Mouse (Mus musculus): ENCODE results near the gene Casz1.

The Casz1 gene

DNA sequence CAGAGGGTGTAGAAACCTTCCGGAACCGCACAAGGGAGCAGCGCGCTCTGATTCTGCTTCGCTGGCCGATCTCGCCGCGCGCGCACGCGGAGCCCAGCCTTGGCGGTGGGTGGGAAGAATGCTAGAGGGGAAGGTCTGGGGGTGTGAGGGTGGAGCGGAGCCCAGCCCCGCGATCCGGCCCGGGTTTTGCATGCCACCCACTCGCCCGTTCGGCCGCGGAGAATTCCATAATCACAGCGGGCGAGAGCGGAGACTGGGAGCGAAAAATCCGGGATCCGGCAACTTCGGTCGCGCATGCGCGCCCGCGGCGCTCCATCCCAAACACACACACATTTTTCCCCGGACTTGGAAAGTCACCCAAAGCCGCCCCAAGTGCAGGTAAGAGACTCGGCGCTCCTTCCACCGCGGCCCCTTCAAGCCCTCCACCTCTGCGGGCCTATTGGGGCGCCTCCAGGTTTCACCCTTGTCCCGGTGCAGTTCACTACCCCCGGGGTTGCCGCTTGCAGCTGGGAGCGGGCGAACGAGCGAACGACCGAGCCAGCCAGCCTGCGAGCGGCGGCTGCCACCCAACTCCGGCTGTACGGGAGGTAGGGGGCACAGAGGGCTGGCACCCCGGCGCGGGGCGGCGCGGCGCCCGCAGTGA is at the start of gene Casz1:
TSS of gene Casz1 (plus strand) at position 293 of the 643 bp plus-strand sequence.
- no peak for DNase-seq (ENCODE audit: low read depth in 2 of 2, low spot score in 2 of 2)

DNA sequence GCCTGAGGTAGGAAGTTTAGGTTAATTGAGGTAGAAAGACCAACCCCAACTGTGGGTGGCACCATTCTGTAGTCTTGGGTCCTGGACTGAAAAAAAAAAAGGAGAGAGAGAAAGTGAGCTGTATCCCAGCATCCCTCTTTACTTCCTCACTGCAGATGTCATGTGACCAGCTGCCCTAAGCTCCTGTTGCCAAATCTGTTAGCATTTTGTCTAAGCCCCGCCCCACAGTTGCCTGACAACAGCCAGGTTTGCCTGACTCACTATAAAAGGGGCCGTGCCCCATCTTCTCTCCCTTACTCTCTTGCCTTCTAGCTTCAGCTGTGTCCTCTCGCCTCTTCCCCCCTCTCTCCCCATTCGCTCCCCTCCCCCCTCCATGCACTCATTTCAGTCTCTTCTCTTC is 45.4 kb upstream of the Casz1 start:
- DNase-seq (ENCODE audit: low read depth in 2 of 2, low spot score in 2 of 2): no peak

DNA sequence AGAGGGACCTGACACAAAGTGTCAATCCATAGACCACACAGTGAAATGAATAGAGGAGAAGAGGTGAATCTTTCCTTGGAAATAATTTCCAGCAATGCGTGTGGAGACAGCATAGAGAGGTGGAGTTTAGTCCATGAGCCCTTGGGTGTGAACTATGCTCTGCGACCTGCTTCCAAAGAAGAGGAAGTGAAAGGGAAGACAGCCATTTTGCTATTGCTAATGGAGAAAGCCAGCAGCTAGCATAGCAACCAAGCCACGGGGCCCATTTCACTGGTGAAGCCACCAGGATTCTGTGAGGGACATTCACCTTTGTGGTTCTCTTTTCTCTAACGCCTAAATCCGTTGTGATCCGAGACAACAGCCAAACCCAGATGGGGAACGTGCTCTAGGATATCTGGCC is 44.1 kb upstream of the Casz1 start:
- no peak for DNase-seq (ENCODE audit: low read depth in 2 of 2, low spot score in 2 of 2)

DNA sequence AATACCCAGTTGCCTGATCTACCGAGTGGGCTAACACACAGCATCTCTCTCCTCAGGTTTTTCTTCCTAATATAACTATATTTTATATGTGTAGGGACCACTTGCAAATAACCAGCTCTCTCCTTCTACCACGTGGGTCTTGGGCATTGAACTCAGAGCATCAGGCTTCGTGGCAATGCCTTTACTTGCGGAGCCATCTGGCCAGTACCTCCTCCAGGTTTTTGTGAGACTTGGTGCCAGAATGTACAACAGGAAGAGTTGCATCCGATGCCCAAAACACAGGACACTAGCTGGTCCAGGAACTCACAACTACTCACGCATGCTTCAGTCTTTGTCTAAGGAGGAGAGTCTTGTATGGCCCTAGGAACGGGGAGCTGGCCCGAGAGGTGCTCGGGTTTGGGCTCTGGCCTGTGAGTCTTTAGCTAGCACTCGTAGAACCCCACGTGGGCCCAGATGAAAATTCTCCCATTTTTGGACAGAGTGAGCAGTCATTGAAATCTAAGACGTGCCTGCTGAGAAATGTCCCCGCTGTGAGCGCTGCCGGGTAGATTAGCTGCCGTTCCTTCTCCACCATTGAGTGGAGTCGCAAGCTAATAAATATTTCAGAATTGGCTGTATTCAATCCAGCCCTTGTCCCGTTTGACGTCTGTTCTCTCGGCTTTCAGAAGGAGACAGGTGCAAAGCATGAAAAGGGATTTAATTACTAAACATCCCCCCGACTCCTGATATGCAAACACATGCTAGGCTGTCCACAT is 38.0 kb upstream of the Casz1 start:
- DNase-seq (ENCODE audit: low read depth in 2 of 2, low spot score in 2 of 2): no peak

DNA sequence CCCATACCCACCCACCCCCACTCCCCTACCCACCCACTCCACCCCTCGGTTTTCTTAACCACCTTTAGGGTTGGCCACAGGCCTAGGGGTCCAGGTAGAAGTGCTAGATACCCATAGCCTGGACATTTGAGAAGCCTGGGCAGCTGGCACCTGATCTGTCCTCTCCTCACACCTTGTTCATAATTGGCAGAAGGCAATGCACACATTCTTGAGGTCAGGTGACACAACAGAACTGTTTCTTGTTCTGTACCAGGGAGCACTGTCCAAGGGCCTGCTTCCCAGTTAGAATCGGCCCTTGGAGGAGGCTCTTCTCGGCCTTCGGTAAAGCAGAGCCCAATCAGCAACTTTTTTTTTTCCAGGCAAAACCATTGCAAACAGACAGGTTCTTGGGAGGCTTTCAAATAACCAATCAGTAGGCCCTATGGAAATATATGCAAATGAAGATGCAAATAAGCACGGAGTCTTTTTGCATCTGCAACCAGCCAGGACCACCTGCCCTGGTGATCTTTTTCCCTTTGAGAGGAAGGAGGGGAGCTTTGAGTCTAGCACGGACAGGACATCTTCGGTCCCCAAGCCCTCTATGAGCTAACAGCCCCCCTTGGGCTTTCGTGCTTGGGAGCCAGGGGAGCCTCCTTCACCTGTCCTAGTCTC is 36.4 kb upstream of the Casz1 start:
- no peak for DNase-seq (ENCODE audit: low read depth in 2 of 2, low spot score in 2 of 2)

DNA sequence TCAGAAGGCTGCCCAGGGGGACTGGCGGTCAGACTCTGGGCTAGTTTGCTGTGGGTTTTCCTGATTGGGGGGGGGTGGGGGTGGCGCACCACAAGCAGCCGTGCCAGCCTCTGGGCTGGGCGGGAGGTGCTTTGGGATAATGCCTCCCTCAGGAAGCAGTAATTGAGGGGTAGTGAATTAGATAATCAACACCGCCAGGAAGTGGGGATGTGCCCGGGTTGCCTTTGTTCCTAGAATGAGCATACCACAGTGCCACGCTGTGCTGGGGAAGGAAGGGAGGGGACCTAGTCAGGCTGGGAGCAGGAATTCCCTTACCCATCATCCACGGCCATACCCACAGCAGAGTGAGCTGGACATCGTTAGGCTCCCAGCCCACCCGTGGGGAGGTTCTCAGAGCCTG is 35.6 kb upstream of the Casz1 start:
- no peak for DNase-seq (ENCODE audit: low read depth in 2 of 2, low spot score in 2 of 2)

DNA sequence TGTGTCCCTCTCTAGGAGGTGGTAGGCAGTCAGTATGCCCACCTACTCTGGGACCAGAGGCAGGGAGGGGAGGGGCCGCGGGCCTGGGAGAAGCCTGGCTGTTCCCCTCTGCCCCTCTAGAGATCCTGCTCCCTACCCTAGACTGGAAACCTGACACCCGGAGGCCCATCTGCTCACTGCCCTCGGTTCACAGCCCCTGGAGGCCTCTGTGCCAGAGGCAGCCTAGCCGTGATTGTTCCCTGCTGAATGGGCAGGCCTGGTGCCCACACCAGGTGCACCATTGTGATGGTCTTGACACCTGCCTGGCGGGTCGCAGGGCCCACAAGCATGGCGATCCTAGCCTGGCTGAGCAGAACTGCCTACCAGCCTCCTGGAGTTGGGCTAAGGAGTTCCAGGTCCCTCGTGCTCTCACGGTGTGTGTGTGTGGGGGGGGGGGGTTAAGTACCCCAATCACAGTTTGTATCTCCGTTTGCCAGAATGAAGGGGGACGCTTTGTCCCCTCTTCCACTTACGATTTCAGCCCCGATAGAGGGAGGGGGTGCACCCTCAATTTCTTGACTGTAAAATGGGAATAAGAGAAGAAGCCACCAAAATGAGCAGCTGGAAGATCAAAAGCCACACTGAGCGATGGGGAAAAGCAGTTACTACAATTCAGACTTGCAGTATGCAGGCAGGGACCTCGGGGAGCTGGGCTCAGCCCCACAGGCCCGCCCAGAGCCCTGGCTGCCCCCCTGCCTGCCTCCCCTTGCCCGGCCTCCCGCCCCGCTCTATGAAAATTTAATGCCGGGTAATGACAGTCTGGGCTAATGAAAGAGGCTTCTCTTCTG is 33.4 kb upstream of the Casz1 start:
- no peak for DNase-seq (ENCODE audit: low read depth in 2 of 2, low spot score in 2 of 2)

DNA sequence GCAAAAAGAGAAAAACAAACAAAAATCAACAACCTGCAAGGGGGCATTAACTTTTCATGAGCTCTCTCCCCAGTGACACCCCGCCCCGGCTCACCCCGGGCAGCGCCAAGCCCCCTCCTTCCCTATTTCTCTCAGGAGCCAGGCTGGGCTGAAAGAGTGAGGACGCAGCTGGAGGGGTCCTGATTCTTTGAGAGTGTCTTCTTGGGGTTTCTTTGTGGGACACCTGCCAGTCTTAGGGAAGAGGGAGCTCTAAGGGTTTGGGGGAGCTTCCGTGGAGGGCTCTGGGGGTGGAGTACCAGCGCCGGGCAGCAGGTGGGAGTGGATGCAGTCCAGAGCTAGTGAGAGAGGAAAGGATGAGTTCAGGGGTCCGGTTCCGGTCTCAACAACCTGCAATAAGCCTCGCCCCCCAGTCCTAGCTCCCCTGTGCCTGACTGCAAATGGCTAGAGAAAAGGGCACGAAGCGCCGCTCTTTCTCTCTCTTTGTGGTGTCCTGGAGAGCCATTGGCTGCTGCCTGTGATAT is 32.8 kb upstream of the Casz1 start:
- no peak for DNase-seq (ENCODE audit: low read depth in 2 of 2, low spot score in 2 of 2)

DNA sequence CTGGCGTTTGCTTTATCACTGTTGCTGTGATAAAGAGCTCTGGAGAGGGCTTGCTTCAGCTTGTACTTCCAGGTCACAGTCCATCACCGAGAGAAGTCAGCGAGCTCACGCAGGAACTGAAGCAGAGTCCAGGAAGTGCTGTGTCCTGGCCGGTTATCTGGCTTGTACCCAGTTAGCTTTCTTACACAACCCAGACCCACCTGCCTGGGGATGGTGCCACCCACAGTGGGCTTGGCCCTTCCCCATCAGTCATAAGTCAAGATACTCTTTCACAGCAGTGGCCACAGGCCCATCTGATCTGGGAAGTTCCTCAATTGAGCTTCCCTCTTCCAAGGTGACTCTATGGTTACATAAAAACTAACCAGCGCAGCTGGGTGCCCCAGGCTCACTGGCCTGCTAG is 31.6 kb upstream of the Casz1 start:
- no peak for DNase-seq (ENCODE audit: low read depth in 2 of 2, low spot score in 2 of 2)

DNA sequence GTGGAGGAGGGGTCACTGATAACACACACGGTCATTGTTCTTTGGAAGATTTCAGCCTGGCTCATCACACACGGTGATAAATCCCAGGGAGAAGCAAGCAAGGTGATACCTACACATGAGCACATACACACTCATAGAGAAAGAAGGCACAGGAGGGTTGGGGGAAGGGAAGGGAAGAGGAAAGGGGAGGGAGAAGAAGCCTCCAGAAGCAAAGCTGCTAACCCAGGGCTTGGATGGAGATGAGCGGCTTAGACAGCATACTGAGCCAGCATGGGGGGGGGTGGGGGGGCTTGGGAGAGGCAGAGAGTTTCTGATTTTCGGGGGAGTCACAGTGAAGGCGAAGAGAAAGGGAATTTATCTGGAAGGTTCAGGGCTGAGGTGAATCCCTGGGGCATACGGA is 30.2 kb upstream of the Casz1 start:
- DNase-seq (ENCODE audit: low read depth in 2 of 2, low spot score in 2 of 2): no peak

DNA sequence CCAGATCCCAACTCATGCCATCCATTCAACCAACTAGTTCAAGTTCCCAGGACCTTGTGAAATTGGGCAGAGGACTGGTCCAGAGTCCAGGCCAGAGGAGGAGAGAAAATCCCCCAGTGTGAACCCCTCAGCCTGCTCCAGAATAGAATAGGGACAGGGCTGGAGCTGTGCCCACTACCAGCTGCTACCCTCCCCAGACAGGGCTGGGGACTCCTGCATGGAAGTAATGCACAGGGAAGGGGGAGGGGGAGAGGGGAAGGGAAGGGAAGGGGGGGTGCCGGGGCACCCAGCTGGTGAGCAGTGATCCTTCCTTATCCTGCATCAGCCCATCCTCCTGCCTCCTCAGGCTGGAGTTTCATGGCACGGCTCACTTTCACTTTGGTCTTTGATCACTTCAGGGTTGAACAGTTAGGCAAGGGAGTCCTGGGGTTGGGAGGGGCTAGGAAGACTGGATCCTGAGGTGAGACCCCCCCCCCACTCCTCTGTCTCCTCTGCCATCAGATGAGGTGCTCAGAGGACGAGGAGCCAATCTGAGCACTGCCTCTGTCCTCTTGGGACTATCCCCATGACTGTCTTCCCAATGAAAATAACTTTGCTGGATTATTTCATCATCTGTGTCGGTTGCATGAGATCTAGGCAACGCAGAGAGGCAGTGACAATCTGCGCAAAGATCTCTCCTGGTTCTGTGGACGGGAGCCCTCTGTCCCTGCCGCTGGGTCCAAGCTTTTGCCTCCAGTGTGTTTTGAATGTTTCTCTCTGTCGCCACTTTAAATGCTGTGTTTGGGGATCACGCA is 28.6 kb upstream of the Casz1 start:
- no peak for DNase-seq (ENCODE audit: low read depth in 2 of 2, low spot score in 2 of 2)

DNA sequence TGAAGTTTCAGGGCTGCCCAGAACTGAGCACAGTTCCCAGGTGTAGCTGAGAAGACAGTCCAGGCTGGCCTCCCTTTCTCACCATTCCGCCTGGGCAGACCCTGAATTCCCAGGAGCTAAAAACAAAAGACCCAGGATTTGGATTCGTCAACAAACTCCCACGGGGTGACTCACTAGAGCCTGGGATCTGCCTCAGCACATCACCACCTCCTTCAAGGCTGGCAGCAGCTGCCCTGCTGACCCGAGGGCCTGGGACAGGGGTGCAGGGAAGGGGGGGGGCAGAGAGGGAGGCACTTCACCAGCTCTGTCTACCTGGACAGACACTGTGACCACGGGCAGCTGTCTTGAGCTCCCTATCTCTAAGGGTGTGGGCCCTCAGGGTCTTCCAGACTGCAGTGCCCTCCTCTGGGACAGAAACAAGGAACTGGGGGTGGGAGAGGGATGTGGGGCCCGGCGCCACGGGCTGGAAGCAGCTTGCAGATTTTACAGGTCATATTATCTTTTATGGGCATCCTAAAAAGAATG is 24.1 kb upstream of the Casz1 start:
- no peak for DNase-seq (ENCODE audit: low read depth in 2 of 2, low spot score in 2 of 2)

DNA sequence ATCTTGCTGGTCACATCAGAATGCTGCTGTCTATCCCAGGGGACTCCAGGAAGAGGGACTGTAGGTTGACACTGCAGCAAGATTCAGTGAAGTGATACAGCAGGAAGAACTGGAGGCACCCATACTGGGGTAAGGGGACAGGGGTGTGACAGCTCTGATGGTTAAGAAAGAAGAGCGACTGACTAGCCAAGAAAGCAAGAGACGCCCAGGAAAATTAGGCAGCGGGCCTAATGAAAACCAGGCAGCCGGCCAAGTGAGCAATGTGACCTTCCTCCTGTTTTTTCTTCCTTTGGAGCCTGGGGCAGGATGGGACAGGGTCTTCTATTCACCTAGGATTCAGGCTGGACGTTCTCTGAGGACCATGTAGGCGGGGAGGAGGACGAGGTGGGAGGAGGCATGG is 22.7 kb upstream of the Casz1 start:
- no peak for DNase-seq (ENCODE audit: low read depth in 2 of 2, low spot score in 2 of 2)

DNA sequence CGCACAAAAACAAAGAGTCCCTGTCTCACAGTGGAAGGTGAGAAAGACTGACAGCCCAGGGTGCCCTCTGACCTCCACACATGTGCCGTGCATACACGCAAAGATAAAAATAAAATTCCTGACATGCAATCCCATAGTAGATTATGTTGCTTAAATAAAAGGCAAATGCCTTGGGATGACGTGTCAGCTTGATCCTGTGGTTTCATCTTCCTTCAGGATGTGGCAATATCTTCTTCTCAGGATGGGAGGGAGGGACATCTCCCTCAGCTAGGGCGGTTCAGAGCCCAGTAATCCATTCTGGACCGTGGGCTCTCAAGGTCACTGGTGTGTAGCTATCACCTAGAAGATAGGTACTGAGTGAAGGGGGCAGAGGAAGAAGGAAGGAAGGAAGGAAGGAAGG is 21.3 kb upstream of the Casz1 start:
- no peak for DNase-seq (ENCODE audit: low read depth in 2 of 2, low spot score in 2 of 2)

DNA sequence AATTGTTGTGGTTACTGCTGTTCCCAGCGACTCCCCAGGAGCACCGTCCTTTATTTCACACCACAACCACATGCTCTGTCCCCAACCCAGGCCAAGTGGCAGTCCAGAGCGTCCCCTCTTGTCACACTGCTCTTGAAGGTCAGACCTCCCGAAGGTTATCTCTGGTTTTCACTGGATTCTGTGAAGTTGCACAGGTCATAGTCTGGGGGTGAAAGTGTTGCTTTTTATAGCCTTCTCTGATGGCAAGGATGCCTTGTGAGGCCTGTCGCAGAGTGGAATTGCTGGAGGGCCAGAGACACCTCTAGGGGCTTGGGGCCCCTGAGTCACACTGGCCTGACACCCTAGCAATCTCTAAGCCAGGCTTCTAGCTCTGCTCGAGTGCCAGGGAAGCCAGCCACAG is 20.5 kb upstream of the Casz1 start:
- no peak for DNase-seq (ENCODE audit: low read depth in 2 of 2, low spot score in 2 of 2)

DNA sequence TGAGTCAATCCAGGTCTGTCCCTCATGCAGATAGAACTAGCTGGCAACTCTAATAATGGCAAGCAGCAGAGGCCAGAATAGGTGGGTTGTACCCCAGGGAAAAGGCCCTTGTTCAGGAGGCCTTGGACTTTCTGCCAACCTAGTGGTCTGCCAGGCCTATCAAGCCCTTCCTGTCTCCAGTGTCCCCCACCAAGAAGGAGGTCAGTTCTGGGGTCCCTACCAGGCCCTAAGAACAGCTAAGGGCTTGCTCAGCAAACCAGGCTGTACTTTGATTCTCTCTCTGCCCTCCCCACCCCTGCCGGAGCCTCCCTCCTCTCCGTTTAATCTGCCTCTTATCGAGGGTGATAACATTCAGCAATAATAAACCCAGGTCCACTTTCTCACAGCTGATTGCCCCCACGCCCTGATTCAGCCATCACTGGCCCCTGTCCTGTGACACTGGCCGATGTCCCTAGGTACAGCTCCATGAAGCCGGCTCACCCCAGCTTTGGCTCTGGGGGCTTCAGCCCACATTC is 19.1 kb upstream of the Casz1 start:
- no peak for DNase-seq (ENCODE audit: low read depth in 2 of 2, low spot score in 2 of 2)

DNA sequence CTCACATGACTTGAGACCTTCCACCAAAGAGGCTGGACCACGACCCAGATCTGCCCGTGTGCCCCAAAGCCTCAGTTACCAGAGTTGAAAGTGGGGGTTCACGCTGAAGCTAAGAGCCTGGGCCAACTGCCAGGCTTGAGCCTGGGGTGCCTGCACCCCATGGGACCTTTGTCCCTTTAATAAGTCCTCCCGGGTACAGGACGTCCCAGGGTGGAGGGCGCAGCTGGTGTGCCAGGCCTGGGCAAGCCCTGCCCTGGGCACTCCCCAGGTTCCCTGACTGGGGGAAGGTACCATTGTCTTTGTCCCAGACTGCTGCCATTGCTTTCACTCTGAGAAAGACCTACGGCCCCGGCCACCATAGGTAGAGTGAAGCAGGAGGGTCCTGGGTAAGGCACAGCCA is 18.2 kb upstream of the Casz1 start:
- DNase-seq (ENCODE audit: low read depth in 2 of 2, low spot score in 2 of 2): no peak

DNA sequence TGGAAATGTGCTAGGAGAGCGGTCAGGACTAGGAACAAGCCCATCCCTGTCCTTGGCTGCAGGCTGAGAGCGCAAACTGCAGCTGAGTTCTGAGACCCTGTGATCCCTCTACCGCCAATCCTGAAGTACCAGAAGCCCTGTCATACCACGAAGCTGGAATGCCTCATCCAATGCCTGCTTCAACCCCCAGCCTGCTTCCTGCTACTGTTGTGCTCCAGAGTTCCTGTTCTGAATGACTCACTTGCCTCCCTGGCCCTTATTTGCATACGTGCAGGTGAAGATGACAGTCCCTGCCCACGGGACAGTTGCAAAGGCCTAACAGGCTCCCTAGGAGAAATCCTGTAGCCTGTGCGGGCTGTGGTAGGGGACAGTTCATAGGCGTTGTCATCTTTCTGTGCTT is 13.3 kb upstream of the Casz1 start:
- DNase-seq (ENCODE audit: low read depth in 2 of 2, low spot score in 2 of 2): no peak

DNA sequence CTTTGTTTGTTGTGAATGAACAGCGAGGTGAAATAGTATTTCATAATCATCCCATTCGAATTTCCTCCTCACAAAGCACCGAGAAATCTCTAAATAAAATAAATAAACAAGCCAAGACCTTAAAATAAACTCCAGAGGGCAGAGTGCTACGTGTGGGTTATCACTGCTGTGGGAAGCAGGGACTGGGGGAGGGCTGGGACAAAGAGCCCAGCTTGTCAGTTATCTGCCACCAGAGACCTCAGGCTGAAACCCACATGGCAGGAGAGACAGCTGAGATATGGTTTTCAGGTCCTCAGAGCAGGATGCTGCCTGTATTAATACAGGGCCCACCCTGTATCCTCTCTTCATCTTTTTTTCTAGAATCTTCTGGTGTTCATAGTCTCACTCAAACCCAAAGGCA is 9.2 kb upstream of the Casz1 start:
- no peak for DNase-seq (ENCODE audit: low read depth in 2 of 2, low spot score in 2 of 2)

All from CD8-positive naive resting alpha-beta T cell, adult 2 months (primary cell).